Mouse (Mus musculus) macrophage (primary cell): ENCODE measurements around the gene Ppp1r27. TPM values are rescaled to one million over a fixed set of nuclear protein-coding genes. Genes with fewer than 3 reads are reported as not detected.
"Not testable (repeated sequence)": the region's sequence is repeated elsewhere in the genome, so short reads cannot be mapped to it uniquely, and the experiment has no call there.

ENCODE experiments used
- H3K27ac ChIP-seq: fragments of 350-480 bp; formaldehyde crosslinking; 2 replicates; pipeline ENCODE4 v1.9.0; 2021
- H3K36me3 ChIP-seq: fragments of 350-480 bp; formaldehyde crosslinking; 2 replicates; pipeline ENCODE4 v1.9.0; 2021; ENCODE audit errors: inconsistent target
- H3K4me3 ChIP-seq: fragments of 350-480 bp; formaldehyde crosslinking; 2 replicates; pipeline ENCODE4 v1.9.0; 2021; ENCODE audit errors: inconsistent target
- H3K79me2 ChIP-seq: fragments of 350-480 bp; formaldehyde crosslinking; 2 replicates; pipeline ENCODE4 v1.9.0; 2021; ENCODE audit errors: inconsistent target
- WGBS: methylation state at CpG from one replicate; pipeline ENCODE4 v1.1.7; 2026; ENCODE audit warnings: inconsistent platforms; ENCODE audit not compliant: missing documents; 5-methylcytosine and 5-hydroxymethylcytosine counted together
- polyA plus RNA-seq: library from polyadenylated mRNA; stranded (reverse); fragments of 250-400 nt; gene quantifications from 3 replicates; pipeline ENCODE4 v1.2.4, GENCODE M21; 2018; ENCODE audit warnings: inconsistent platforms

Gene Ppp1r27
- polyA plus RNA-seq, 1 experiment from 2014 or later, result not detected

DNA sequence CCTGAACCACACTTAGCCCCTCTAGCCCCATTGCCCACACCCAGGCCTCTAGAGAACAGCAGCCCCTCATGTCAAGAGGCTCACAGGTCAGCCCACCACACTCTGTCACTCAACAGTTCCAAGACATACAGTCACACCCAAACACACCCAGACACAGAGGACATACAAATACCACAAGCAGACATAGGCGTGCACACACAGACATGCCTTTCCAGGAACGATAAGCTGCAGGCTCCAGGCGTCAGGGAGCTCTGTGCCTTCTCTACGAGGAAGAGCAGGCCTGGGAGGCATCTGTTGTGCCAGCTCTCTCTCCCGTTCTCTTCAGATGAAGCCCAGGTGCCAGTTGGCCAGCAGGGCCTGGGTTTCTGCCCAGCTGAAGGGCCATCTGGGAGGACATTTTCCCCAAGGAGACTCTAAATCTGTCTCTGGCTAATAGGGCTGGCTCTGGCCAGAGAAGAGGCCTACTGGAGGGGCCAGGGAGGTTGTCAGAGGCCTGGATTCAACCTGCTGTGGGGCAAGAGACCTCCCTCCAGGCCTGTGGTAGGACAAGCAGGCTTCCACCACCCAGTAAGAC lies 29.9 kb downstream of the Ppp1r27 start:
- Histone ChIP-seq H3K27ac (no peak overlapping the region), H3K36me3 (no peaks in the 10 kb centered on the region), H3K79me2 (no peaks in the 10 kb centered on the region), H3K4me3 (no peak overlapping the region)
- WGBS, result 100% methylated on average over 5 of the region's 5 CpGs

GRCm38 (mm10) chr11:120520498-120520897 lies 30.4 kb downstream of the Ppp1r27 start:
- Histone ChIP-seq H3K36me3 (no peaks in the 10 kb centered on the region), H3K4me3 (no peak overlapping the region), H3K79me2 (no peaks in the 10 kb centered on the region), H3K27ac (peak overlapping the region; percentile 79)
- 97% methylated on average over 9 of the region's 9 CpGs for WGBS

- Histone ChIP-seq H3K4me3 (no peak overlapping the region; the same call in 1 of the 2 replicates), H3K79me2 (no peaks in the 10 kb centered on the region), H3K36me3 (no peaks in the 10 kb centered on the region), H3K27ac (peak overlapping the region; percentile 79)
- 18% methylated on average over 9 of the region's 9 CpGs for WGBS
Observed at GRCm38 (mm10) chr11:120519738-120520137, 31.2 kb downstream of the Ppp1r27 start.

DNA sequence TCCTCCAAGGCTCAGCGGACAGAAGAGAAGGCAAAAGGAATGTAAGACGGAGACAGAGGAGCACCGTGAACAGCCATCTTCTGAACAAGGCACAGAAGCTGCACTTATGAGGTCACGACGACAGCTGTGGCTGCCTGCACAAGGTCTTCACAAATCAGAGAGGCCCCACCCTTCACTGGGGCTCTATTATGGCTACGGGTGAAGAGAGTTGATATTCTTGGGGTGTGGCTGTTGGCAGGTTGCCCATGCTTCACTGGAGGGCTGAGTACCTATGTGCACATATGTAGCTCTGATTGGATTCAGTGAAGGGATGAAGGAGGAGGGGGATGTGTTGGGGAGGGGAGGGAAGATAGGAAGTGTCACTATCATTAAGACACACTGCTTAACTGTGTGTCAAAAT lies 32.4 kb downstream of the Ppp1r27 start:
- H3K79me2 ChIP-seq, result no peaks in the 10 kb centered on the region
- H3K36me3 ChIP-seq, result no peaks in the 10 kb centered on the region
- H3K4me3 ChIP-seq, result peak overlapping the region; percentile 25; the same call in 1 of the 2 replicates
- peak overlapping the region; percentile 79 for H3K27ac ChIP-seq
- 64% methylated on average over 6 of the region's 6 CpGs for WGBS

DNA sequence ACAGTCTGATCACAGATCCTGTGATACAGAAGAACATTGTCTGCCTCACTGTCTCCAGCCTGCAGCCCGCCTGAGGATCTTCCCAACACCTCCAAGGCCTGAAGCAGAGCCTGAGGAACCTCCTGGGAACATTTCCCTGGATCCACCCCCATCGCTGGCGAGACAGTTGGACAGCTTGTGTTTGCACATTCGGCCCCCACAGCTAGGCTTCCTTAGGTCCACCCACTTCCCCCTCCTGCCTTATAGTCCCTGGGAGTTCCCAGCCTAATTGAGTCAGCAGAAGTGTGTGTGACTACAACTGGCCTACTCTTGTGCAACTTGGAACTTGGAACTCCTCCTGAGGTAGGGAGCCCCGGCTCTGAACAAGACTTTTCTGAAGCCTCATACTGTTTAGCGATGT lies 32.9 kb downstream of the Ppp1r27 start:
- Histone ChIP-seq H3K36me3 (no peaks in the 10 kb centered on the region), H3K79me2 (no peaks in the 10 kb centered on the region), H3K4me3 (peak overlapping the region; percentile 25; the same call in 1 of the 2 replicates), H3K27ac (peak overlapping the region; percentile 79)
- 17% methylated on average over 6 of the region's 6 CpGs for WGBS

GRCm38 (mm10) chr11:120517147-120517546 lies 33.8 kb downstream of the Ppp1r27 start:
- Histone ChIP-seq H3K36me3 (no peaks in the 10 kb centered on the region), H3K79me2 (no peaks in the 10 kb centered on the region), H3K27ac (no peak overlapping the region), H3K4me3 (no peak overlapping the region)
- WGBS, result 92% methylated on average over 4 of the region's 4 CpGs

DNA sequence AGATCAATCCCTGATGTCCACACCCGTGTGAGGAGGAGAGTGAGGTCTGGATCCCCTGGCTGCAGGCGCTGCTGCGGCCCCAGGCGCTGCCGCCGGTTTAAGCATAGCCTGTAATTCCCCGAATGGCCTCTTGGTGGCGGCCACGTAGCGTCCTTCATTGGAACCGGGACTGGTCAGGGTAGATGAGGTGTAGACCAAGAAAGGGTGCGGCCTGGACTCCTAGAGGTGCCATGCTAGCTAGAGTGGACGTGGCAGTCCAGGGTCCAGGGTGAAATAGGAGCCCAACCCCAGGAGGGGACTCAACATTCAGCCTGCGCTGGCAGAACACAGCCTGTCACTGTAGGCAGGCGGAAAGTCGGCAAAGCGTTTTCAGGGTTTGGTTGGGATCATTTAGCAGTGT lies 35.3 kb downstream of the Ppp1r27 start:
- Histone ChIP-seq H3K36me3 (no peaks in the 10 kb centered on the region), H3K27ac (no peak overlapping the region), H3K4me3 (no peak overlapping the region), H3K79me2 (no peaks in the 10 kb centered on the region)
- WGBS, result 25% methylated on average over 17 of the region's 17 CpGs

DNA sequence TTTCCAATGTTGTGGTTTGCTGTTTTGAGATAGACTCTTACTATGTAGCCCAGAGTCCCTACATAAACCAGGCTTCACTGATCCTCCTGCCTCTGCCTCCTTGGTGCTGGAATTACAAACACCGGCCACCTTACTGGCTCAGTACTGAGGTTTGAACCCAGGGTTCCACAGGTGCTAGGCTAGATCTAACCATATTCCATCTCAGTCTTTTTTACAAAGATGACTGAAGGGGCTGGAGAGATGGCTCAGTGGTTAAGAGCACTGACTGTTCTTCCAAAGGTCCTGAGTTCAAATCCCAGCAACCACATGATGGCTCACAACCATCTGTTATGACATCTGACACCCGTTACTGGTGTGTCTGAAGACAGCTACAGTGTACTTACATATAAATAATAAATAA lies 36.7 kb downstream of the Ppp1r27 start:
- WGBS, result 91% methylated on average over 2 of the region's 2 CpGs
- H3K79me2 ChIP-seq, H3K36me3 ChIP-seq, H3K4me3 ChIP-seq, H3K27ac ChIP-seq: not testable (repeated sequence)

DNA sequence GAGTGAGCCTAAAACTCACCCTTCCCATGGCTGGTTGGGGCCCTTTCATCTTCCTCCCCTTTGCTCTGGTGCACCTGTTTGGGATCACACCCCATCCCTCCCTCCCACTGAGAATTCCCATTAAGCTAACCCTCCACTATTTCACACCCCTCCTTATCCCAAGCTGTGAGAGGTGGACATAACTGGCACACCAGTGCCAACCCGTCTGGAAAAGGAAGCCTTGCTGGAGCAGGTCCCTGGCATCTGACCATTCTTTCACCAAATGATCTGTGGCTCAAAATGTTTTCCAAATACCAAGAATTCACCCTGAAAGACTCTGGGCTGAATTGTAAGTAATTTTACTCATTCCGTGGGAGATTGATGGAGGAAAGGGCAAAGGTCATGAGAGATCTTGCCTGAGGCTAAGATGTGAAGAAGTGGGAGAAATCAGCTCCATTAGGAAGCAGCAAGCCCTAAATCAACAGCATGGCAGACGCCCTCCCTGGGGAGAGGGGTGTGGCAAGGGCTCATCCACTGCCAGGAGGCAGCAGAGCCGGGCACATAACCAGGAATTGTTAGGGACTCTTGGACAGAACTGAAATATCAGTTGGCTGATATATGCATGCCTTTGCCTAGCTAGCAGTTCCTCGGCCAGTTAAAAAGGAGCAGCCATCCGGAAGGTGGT lies 38.0 kb downstream of the Ppp1r27 start:
- Histone ChIP-seq H3K79me2 (no peaks in the 10 kb centered on the region), H3K27ac (no peak overlapping the region), H3K36me3 (no peaks in the 10 kb centered on the region), H3K4me3 (no peak overlapping the region)
- WGBS, result 97% methylated on average over 6 of the region's 6 CpGs

GRCm38 (mm10) chr11:120510375-120511030 lies 40.4 kb downstream of the Ppp1r27 start:
- peak overlapping the region; percentile 24; the same call in 1 of the 2 replicates for H3K4me3 ChIP-seq
- H3K36me3 ChIP-seq, result no peaks in the 10 kb centered on the region
- no peaks in the 10 kb centered on the region for H3K79me2 ChIP-seq
- WGBS, result 3% methylated on average over 16 of the region's 16 CpGs
- peak overlapping the region; percentile 40 for H3K27ac ChIP-seq

DNA sequence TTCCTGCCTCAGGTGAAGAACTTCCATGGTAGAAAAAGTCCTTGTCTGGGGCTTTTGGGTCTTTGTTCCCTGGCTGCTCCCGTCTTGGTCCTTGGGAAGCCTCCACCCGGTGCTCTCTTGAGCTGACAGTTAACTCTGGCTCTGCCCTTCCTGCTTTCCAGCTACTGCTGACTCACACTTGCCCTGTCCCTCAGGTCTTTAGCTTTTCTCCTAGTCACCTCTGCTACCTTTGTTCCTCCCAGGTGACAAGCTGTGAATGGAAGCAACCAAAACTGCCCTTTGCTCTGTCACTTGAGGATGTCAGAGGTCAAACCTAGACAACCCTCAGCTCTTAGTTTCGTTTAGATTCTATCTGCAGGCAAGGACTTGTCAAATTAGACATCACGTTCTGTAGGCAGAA lies 41.0 kb downstream of the Ppp1r27 start:
- H3K36me3 ChIP-seq, result no peaks in the 10 kb centered on the region
- WGBS, result 44% methylated on average over 4 of the region's 4 CpGs
- no peak overlapping the region for H3K4me3 ChIP-seq
- H3K79me2 ChIP-seq, result no peaks in the 10 kb centered on the region
- peak overlapping the region; percentile 40; the same call in 1 of the 2 replicates for H3K27ac ChIP-seq

- Histone ChIP-seq H3K27ac (no peak overlapping the region), H3K79me2 (no peaks in the 10 kb centered on the region), H3K36me3 (no peaks in the 10 kb centered on the region), H3K4me3 (no peak overlapping the region)
- WGBS, result 89% methylated on average over 8 of the region's 9 CpGs
Observed at GRCm38 (mm10) chr11:120508290-120508870, 42.6 kb downstream of the Ppp1r27 start.

GRCm38 (mm10) chr11:120507611-120508289 lies 43.2 kb downstream of the Ppp1r27 start:
- 92% methylated on average over 13 of the region's 13 CpGs for WGBS

GRCm38 (mm10) chr11:120506899-120507298 lies 44.0 kb downstream of the Ppp1r27 start:
- no peak overlapping the region for H3K27ac ChIP-seq
- no peaks in the 10 kb centered on the region for H3K79me2 ChIP-seq
- WGBS, result 77% methylated on average over 4 of the region's 4 CpGs
- no peak overlapping the region for H3K4me3 ChIP-seq
- no peaks in the 10 kb centered on the region for H3K36me3 ChIP-seq

More at GRCm38 (mm10) chr11:120507611-120508289, 43.2 kb downstream of the Ppp1r27 start:
- H3K79me2 ChIP-seq, result no peaks in the 10 kb centered on the region
- H3K4me3 ChIP-seq, result no peak overlapping the region
- no peaks in the 10 kb centered on the region for H3K36me3 ChIP-seq
- H3K27ac ChIP-seq, result no peak overlapping the region
